Mouse (Mus musculus) erythroblast, embryonic 14.5 days (primary cell): ENCODE measurements around the gene Mark4. TPM values are rescaled to one million over a fixed set of nuclear protein-coding genes. Genes with fewer than 3 reads are reported as not detected.

Experiments used
- H3K27me3 ChIP-seq: 2 replicates; pipeline ENCODE4 v1.6.1; 2012; ENCODE audit warnings: inconsistent platforms; ENCODE audit not compliant: control insufficient read depth
- H3K36me3 ChIP-seq: 2 replicates; pipeline ENCODE4 v1.6.1; 2012; ENCODE audit warnings: mild to moderate bottlenecking, inconsistent platforms; ENCODE audit not compliant: control insufficient read depth
- H3K4me1 ChIP-seq: 2 replicates; pipeline ENCODE4 v1.6.1; 2012; ENCODE audit warnings: inconsistent platforms; ENCODE audit not compliant: control insufficient read depth
- H3K4me3 ChIP-seq: replicated peaks from 2 replicates; pipeline ENCODE3; 2012; ENCODE audit warnings: moderate library complexity, mild to moderate bottlenecking, inconsistent platforms
- H3K9me3 ChIP-seq: 2 replicates; pipeline ENCODE4 v1.6.1; 2012; ENCODE audit warnings: low read length, inconsistent platforms, mixed read lengths; ENCODE audit not compliant: control insufficient read depth
- GATA1 ChIP-seq: IDR thresholded peaks from 2 replicates; pipeline ENCODE4 v1.6.1; 2012; ENCODE audit warnings: low read length, inconsistent platforms, mixed read lengths
- TAL1 ChIP-seq: IDR thresholded peaks from 3 replicates; pipeline ENCODE4 v1.6.1; 2012; ENCODE audit warnings: low read length, inconsistent platforms, mixed read lengths
- polyA plus RNA-seq: library from polyadenylated mRNA; stranded (reverse); fragments of >175 nt; gene quantifications from 2 replicates; pipeline ENCODE4 v1.2.3, GENCODE M21; 2012

Gene Mark4
- polyA plus RNA-seq, 1 experiment: 0.45 TPM

DNA sequence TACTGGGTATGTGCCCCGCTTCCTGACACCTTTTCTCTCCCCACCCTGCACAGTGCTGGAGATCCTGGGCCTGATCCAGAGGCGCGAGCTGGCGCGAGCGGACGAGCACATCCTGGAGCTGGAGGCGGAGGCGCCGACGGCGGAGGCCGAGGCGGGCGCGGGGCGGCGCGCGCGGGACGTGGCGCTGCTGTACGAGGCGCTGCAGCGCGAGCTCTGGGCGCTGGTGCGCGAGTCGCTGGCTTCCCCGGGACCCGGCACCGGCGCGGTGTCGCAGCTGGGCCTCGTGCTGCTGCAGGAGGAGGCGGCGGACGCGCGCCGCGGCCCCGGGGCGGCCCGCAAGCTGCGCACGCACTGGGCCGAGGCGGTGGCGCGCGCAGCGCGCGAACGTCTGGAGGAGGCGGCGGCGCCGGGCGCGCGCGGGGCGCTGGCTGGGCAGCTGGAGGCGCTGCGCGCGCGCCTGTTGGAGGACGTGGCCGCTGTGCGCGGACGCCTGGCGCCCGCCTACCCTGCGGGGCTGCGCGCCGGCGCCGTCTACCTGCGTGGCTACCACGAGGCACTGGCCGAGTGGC is 15.3 kb upstream of the Mark4 start:
- peaks cover 74% of the 10 kb centered on the region for H3K27me3 ChIP-seq

DNA sequence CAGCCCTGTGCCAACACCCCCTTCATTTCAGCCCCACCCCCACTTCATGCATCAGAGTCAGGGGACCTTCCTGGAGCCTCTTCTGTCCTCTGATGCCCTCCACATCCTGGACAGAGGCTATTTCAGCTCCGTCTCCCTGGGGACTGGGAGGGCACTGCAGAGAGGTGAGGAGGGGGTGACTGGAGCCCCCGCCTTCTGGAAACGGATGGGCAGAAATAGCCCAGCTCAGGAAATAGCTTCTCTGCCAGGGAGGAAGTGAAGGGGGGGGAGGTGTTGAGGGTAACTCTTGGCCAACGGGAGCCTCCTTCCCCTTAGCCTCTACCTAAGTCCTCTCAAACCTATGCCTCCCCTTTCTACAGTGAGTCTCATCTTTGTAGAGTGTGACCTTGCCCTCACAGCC is 13.8 kb upstream of the Mark4 start:
- TF ChIP-seq TAL1 (no peak), GATA1 (no peak)
- Histone ChIP-seq H3K4me1 (peaks cover 13% of the 10 kb centered on the region), H3K9me3 (peaks cover 3% of the 10 kb centered on the region), H3K27me3 (peaks cover 70% of the 10 kb centered on the region), H3K4me3 (no peak overlapping the region), H3K36me3 (no peaks in the 10 kb centered on the region)

More for the DNA sequence above, 15.3 kb upstream of the Mark4 start:
- no peak for TF ChIP-seq GATA1
- no peak for TF ChIP-seq TAL1
- peaks cover 4% of the 10 kb centered on the region for H3K4me1 ChIP-seq
- peak overlapping the region; percentile 40 for H3K4me3 ChIP-seq
- H3K9me3 ChIP-seq: peaks cover 3% of the 10 kb centered on the region
- H3K36me3 ChIP-seq: no peaks in the 10 kb centered on the region

DNA sequence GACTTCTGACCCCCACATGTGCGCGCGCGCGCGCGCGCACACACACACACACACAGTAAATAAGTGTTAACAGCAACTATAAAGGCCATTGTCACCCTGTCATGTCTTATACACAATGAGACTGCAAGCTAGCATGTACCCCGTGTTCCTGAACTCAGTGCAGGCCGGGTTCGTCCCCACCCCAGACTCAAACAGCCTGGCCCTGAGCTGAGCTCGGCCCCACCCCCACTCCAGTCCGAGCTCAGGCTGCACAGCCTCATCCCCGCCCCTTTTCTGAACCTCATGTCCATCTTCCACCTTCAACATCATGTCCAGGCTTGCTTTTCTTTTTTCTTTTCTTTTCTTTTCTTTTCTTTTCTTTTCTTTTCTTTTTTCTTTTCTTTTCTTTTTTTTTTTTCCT is 11.7 kb upstream of the Mark4 start:
- H3K27me3 ChIP-seq: peaks cover 65% of the 10 kb centered on the region
- H3K4me3 ChIP-seq: no peak overlapping the region
- peaks cover 3% of the 10 kb centered on the region for H3K9me3 ChIP-seq
- no peaks in the 10 kb centered on the region for H3K36me3 ChIP-seq
- H3K4me1 ChIP-seq: peaks cover 13% of the 10 kb centered on the region
- TF ChIP-seq TAL1: no peak
- TF ChIP-seq GATA1: no peak

DNA sequence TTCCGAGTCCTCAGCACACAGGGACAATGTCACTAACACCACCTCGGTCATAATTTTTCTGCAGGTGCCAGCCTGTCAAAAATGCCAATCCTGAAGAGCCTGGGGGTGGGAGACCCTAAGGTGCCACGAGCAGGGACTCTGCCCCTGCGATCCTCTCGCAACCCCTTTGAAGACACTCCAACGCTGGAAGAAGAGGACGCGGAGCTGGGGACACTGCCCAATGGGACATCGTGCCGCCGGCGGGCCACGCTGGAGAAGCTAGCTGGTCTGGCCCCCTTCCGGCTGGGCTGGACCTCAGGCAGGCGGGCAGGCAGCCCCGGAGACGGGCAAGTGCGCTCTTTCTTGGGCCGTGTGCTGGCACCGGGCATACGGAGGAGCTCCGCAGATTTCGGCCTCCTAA is 10.8 kb upstream of the Mark4 start:
- Histone ChIP-seq H3K4me1 (peaks cover 13% of the 10 kb centered on the region), H3K36me3 (no peaks in the 10 kb centered on the region), H3K27me3 (peaks cover 65% of the 10 kb centered on the region), H3K9me3 (no peaks in the 10 kb centered on the region), H3K4me3 (no peak overlapping the region)
- TF ChIP-seq TAL1 (no peak), GATA1 (no peak)

DNA sequence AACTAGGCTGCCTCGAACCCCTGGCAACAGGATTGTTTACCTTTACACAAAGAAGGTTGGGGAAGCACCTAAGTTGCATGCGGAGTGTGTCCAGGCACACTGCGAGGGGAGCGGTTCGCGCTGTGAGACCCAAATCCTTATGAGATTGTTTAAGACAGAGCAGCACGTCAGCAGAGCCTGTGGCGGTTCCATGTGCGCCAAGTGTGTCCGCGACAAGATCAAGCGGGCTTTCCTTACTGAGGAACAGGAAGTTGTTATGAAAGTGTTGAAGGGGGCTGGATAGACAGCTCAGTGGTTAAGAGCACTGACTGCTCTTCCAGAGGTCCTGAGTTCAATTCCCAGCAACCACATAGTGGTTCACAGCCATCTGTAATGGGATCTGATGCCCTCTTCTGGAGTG is 9.7 kb upstream of the Mark4 start:
- no peak for TF ChIP-seq TAL1
- TF ChIP-seq GATA1: no peak

DNA sequence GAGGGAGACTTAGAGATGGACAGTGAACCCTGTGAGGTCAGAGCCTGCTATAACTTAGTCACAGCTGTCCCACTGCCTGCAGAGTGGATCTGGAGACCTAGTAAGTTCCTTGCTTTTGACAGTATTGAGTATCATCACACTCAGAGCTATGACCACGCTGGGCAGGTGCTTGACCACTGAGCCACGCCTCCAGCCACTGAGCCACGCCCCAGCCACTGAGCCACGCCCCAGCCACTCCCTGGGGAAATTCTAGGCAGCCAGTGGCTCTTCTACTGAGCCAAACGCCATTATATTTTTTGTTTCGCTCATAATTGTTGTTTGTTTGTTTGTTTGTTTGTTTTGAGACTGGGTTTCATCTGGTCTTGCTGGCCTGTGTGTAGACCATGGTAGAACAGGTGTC is 9.0 kb upstream of the Mark4 start:
- Histone ChIP-seq H3K9me3 (no peaks in the 10 kb centered on the region), H3K4me1 (peaks cover 9% of the 10 kb centered on the region), H3K27me3 (peaks cover 60% of the 10 kb centered on the region), H3K36me3 (no peaks in the 10 kb centered on the region), H3K4me3 (no peak overlapping the region)
- TF ChIP-seq GATA1 (no peak), TAL1 (no peak)

More for the DNA sequence above, 9.7 kb upstream of the Mark4 start:
- H3K9me3 ChIP-seq: no peaks in the 10 kb centered on the region
- no peaks in the 10 kb centered on the region for H3K36me3 ChIP-seq
- H3K4me1 ChIP-seq: peaks cover 9% of the 10 kb centered on the region
- H3K4me3 ChIP-seq: no peak overlapping the region
- peaks cover 60% of the 10 kb centered on the region for H3K27me3 ChIP-seq

DNA sequence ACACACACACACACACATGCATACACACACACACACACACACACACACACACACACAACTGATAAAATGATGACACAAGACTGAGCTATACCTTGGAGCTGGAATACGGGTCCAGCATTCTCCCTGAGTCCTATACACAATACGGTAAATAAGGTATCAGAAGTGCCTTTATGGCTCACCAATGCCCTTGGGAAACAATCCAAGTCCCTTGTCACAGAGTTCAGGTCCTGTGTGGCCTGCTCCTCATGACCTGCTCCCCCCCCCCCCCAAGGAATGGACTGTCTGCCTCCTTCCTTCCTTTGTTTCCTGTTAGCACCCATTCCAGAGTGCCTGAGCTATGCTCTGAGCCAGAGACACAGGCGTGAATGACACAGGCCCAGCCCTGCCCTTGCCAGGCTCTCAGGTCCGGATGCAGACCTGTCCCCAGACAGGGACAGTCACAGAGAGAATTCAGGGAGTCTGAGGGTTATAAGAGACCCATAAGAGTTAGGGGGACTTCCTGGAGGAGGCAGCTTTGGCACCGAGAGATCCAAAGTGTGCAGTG is 8.1 kb upstream of the Mark4 start:
- TF ChIP-seq GATA1 (no peak), TAL1 (no peak)
- Histone ChIP-seq H3K4me1 (peaks cover 11% of the 10 kb centered on the region), H3K9me3 (no peaks in the 10 kb centered on the region), H3K27me3 (peaks cover 55% of the 10 kb centered on the region), H3K4me3 (no peak overlapping the region), H3K36me3 (no peaks in the 10 kb centered on the region)

DNA sequence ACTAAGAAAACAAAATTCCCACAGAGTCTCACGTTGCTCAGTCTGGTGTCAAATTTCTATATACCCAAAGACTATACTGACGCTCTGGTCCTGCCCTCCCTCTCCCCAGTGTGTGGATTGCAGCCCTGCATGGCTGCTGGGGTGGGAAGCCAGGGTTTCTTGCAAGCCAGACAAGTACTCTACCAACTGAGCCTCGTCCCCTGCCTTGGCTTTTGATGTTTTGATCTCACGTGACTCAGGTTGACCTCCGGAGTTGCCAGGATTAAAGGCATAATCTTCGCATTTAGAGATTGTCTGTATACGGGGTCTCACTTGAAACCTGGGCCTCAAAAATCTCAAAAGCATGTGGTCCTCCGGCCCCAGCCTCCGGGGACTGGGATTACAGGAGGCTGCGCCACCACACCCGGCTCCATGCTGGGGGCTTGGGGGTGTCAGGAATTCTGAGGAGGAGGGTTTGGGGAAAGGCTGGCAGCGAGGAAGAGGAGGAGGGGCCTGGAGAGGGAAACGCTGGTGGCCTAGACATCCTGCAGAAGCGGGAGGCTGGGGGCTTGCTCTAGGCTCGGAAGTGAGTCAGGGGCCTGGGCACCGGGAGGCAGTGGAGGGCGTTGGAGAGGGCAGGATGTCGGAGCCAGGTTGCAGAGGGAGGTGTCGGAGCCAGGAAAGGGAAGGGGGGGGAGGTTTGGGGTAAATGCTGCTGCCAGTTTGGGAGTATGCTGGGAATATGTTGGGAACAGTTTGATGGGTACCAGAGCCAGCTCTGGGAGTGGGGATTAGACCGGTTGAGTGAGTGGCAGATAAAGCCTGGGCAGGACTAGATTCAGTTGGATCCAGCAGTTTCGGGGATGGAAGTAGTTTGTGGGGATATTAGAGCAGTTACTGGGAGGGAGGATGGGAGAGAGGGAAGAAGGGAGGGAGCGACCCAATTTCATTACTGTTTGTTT is 6.0 kb upstream of the Mark4 start:
- Histone ChIP-seq H3K36me3 (no peaks in the 10 kb centered on the region), H3K4me3 (no peak overlapping the region), H3K27me3 (peaks cover 40% of the 10 kb centered on the region), H3K9me3 (no peaks in the 10 kb centered on the region), H3K4me1 (peaks cover 11% of the 10 kb centered on the region)
- TF ChIP-seq TAL1 (no peak), GATA1 (no peak)

DNA sequence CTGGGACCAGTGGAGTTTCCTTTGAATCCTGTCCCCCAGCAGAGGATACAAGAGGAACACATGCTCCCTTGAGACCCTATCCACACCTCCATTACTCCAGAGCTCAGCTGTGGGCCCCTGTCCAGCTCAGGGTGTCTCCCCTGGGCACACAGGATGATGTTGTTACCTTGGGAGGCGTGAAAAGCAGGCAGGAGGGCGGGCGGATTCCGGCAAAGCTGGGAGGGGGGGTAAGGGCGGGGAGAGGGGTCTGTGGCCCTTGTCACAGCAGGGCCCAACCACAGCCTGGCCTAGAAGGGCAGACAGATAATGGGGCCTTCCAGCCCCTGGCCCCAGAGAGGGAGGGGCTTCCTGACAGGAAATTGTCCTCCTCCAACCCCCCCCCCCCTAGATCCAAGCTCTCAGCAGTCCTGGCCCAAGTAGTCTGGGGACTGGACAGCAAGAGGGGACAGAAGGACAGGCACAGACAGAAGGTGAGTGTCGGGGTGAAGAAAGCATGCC is 4.3 kb upstream of the Mark4 start, which contains the start of gene Exoc3l2:
Exoc3l2 (plus strand) TSS at position 448 of the 498 bp plus-strand sequence.
- no peak within 1 kb of the TSS for H3K4me3 ChIP-seq

More for the DNA sequence above, 4.3 kb upstream of the Mark4 start, which contains the start of gene Exoc3l2:
- H3K4me1 ChIP-seq: peaks cover 22% of the 10 kb centered on the region
- H3K27me3 ChIP-seq: peaks cover 34% of the 10 kb centered on the region
- H3K36me3 ChIP-seq: no peaks in the 10 kb centered on the region
- H3K9me3 ChIP-seq: no peaks in the 10 kb centered on the region
- no peak for TF ChIP-seq TAL1
- no peak for TF ChIP-seq GATA1
